Mouse (Mus musculus): ENCODE measurements around the gene Tax1bp3.

The Tax1bp3 gene

GRCm38 (mm10) chr11:73176608-73177508 is at the start of gene Tax1bp3, which contains the start of gene Emc6:
TSS of gene Tax1bp3 (plus strand) at chr11:73177083.
TSS of gene Emc6 (minus strand) at chr11:73177037.
- DNase-seq (ENCODE audit: low spot score in 2 of 2), result peak; percentile 93 to 97

- peak in 1 of 2 experiments; percentile 46 for DNase-seq (ENCODE audit: low spot score in 2 of 2)
Measured at GRCm38 (mm10) chr11:73131020-73131419, 45.9 kb upstream of the Tax1bp3 start.

- no peak for DNase-seq (ENCODE audit: low spot score in 2 of 2)
Measured at GRCm38 (mm10) chr11:73132999-73133398, 43.9 kb upstream of the Tax1bp3 start.

- no peak for DNase-seq (ENCODE audit: low spot score in 2 of 2)
Measured at GRCm38 (mm10) chr11:73134222-73134621, 42.7 kb upstream of the Tax1bp3 start.

GRCm38 (mm10) chr11:73136587-73136986 is 40.3 kb upstream of the Tax1bp3 start:
- no peak for DNase-seq (ENCODE audit: low spot score in 2 of 2)

- peak in 1 of 2 experiments; percentile 37 for DNase-seq (ENCODE audit: low spot score in 2 of 2)
Measured at GRCm38 (mm10) chr11:73137116-73137515, 39.8 kb upstream of the Tax1bp3 start.

- peak; percentile 92 to 95 for DNase-seq (ENCODE audit: low spot score in 2 of 2)
Measured at GRCm38 (mm10) chr11:73137591-73138501, 39.0 kb upstream of the Tax1bp3 start, which contains the start of gene Haspin. TSS of gene Haspin (minus strand) at chr11:73138294.

GRCm38 (mm10) chr11:73144261-73144681 is 32.6 kb upstream of the Tax1bp3 start:
- no peak for DNase-seq (ENCODE audit: low spot score in 2 of 2)

- DNase-seq (ENCODE audit: low spot score in 2 of 2), result no peak
Measured at GRCm38 (mm10) chr11:73146026-73146974, 30.6 kb upstream of the Tax1bp3 start.

- DNase-seq (ENCODE audit: low spot score in 2 of 2), result no peak
Measured at GRCm38 (mm10) chr11:73146975-73147365, 29.9 kb upstream of the Tax1bp3 start.

- no peak for DNase-seq (ENCODE audit: low spot score in 2 of 2)
Measured at GRCm38 (mm10) chr11:73148209-73148608, 28.7 kb upstream of the Tax1bp3 start.

- no peak for DNase-seq (ENCODE audit: low spot score in 2 of 2)
Measured at GRCm38 (mm10) chr11:73155071-73155470, 21.8 kb upstream of the Tax1bp3 start.

- DNase-seq (ENCODE audit: low spot score in 2 of 2), result no peak
Measured at GRCm38 (mm10) chr11:73159957-73160810, 16.7 kb upstream of the Tax1bp3 start, which contains the start of gene P2rx5. TSS of gene P2rx5 (plus strand) at chr11:73160421.

GRCm38 (mm10) chr11:73160811-73161200 is 16.1 kb upstream of the Tax1bp3 start:
- DNase-seq (ENCODE audit: low spot score in 2 of 2), result no peak

- no peak for DNase-seq (ENCODE audit: low spot score in 2 of 2)
Measured at GRCm38 (mm10) chr11:73161616-73162015, 15.3 kb upstream of the Tax1bp3 start.

GRCm38 (mm10) chr11:73162284-73162683 is 14.6 kb upstream of the Tax1bp3 start:
- DNase-seq (ENCODE audit: low spot score in 2 of 2), result no peak

GRCm38 (mm10) chr11:73168071-73168470 is 8.8 kb upstream of the Tax1bp3 start:
- DNase-seq (ENCODE audit: low spot score in 2 of 2), result no peak

GRCm38 (mm10) chr11:73168576-73168975 is 8.3 kb upstream of the Tax1bp3 start:
- DNase-seq (ENCODE audit: low spot score in 2 of 2), result no peak

- peak; percentile 28 to 76 for DNase-seq (ENCODE audit: low spot score in 2 of 2)
Measured at GRCm38 (mm10) chr11:73169231-73169630, 7.7 kb upstream of the Tax1bp3 start.

- DNase-seq (ENCODE audit: low spot score in 2 of 2), result no peak
Measured at GRCm38 (mm10) chr11:73172186-73172585, 4.7 kb upstream of the Tax1bp3 start.

All from spleen, postnatal 10 days (tissue).